Mouse (Mus musculus) c-Kit-positive CD71-positive TER-119-negative erythroid progenitor cells, embryonic 14.5 days (primary cell): ENCODE results near the gene Kcnk15.

Experiments
- DNase-seq: peaks from one replicate; pipeline ENCODE4 v3.0.0-alpha.2; 2013; ENCODE audit warnings: low read depth

Kcnk15 gene

GRCm38 (mm10) chr2:163876830-163877498 lies 23.5 kb downstream of the Kcnk15 start:
- no peak for DNase-seq

- DNase-seq, result no peak
Observed at GRCm38 (mm10) chr2:163880891-163881290, 27.4 kb downstream of the Kcnk15 start.

GRCm38 (mm10) chr2:163882859-163883652 lies 29.6 kb downstream of the Kcnk15 start:
- no peak for DNase-seq

GRCm38 (mm10) chr2:163889411-163889810 lies 36.0 kb downstream of the Kcnk15 start:
- DNase-seq, result peak; percentile 3

GRCm38 (mm10) chr2:163890586-163890985 lies 37.1 kb downstream of the Kcnk15 start:
- no peak for DNase-seq

GRCm38 (mm10) chr2:163891271-163891670 lies 37.8 kb downstream of the Kcnk15 start:
- no peak for DNase-seq

GRCm38 (mm10) chr2:163893446-163894370 lies 40.3 kb downstream of the Kcnk15 start:
- no peak for DNase-seq

- DNase-seq, result no peak
Observed at GRCm38 (mm10) chr2:163895156-163895555, 41.7 kb downstream of the Kcnk15 start.

- DNase-seq, result no peak
Observed at GRCm38 (mm10) chr2:163897026-163897425, 43.6 kb downstream of the Kcnk15 start.

- no peak for DNase-seq
Observed at GRCm38 (mm10) chr2:163897988-163898535, 44.6 kb downstream of the Kcnk15 start.

GRCm38 (mm10) chr2:163899910-163900411 lies 46.5 kb downstream of the Kcnk15 start:
- DNase-seq, result no peak

GRCm38 (mm10) chr2:163901043-163901442 lies 47.6 kb downstream of the Kcnk15 start:
- DNase-seq, result no peak

GRCm38 (mm10) chr2:163902448-163902847 lies 49.0 kb downstream of the Kcnk15 start:
- DNase-seq, result no peak

- DNase-seq, result no peak
Observed at GRCm38 (mm10) chr2:163903461-163903860, 50.0 kb downstream of the Kcnk15 start.

- no peak for DNase-seq
Observed at GRCm38 (mm10) chr2:163904323-163904722, 50.9 kb downstream of the Kcnk15 start.

GRCm38 (mm10) chr2:163907131-163907530 lies 53.7 kb downstream of the Kcnk15 start:
- no peak for DNase-seq
